ENCODE assay signal across 8 mouse cellular contexts in genomic region chr7:19507612-19507981, GRCm38 (mm10). TPM values are rescaled to one million over a fixed set of nuclear protein-coding genes. Genes with fewer than 3 reads are reported as not detected.
DNase-seq lines count a peak whose midpoint lies in the region; ATAC-seq and TF ChIP-seq lines count a peak whose summit lies in the region.

No protein-coding gene starts in this region.

- no peaks in the 10 kb centered on the region for H3K27me3 ChIP-seq in embryonic facial prominence, embryonic 10.5 days (replicated peaks; ENCODE audit: low read depth, poor library complexity, severe bottlenecking)
- no peaks in the 10 kb centered on the region for H3K27me3 ChIP-seq in neural tube, embryonic 13.5 days

- 5% methylated on average over 18 of the region's 18 CpGs for WGBS in embryonic facial prominence, embryonic 10.5 days
- WGBS in neural tube, embryonic 13.5 days = 5% methylated on average over 18 of the region's 18 CpGs

- peak overlapping the region; percentile 65 for H3K4me3 ChIP-seq in left cerebral cortex, adult 2 months
- peak overlapping the region; percentile 80 for H3K4me3 ChIP-seq in embryonic facial prominence, embryonic 10.5 days
- peak overlapping the region; percentile 61 for H3K4me3 ChIP-seq in neural tube, embryonic 13.5 days

- no peak overlapping the region; the same call in 1 of the 2 replicates for H3K27ac ChIP-seq in left cerebral cortex, adult 2 months
- H3K27ac ChIP-seq in embryonic facial prominence, embryonic 10.5 days (replicated peaks) = peak overlapping the region; percentile 93
- peak overlapping the region; percentile 78 for H3K27ac ChIP-seq in neural tube, embryonic 13.5 days (replicated peaks)

- peaks cover 9% of the 10 kb centered on the region; the same call in 1 of the 2 replicates for H3K36me3 ChIP-seq in embryonic facial prominence, embryonic 10.5 days (replicated peaks)
- H3K36me3 ChIP-seq in neural tube, embryonic 13.5 days = no peaks in the 10 kb centered on the region

- DNase-seq in left cerebral cortex, adult 2 months (ENCODE audit: extremely low spot score in 1 of 2, low spot score in 2 of 2) = no peak
- DNase-seq in left cerebral cortex, adult 11 months (ENCODE audit: low spot score) = no peak
- no peak for DNase-seq in embryonic facial prominence, embryonic 10.5 days (ENCODE audit: low spot score)
- peak; percentile 53 for DNase-seq in induced T-regulatory cell, adult 2 months (ENCODE audit: low read depth)
- no peak for DNase-seq in cerebellum, postnatal 14 days
- no peak for DNase-seq in cerebellum, adult 8-10 months
- no peak for DNase-seq in adrenal gland, postnatal 4 days (ENCODE audit: low spot score in 2 of 2)

- intact Hi-C loops in left cerebral cortex, adult 2 months (cut with DNase I) = loop anchor here (5.0 kb wide), 1 partner anchor 55 kb away; the partner anchor contains the start of gene Ppp1r37

- peak overlapping the region; percentile 84 for H3K4me2 ChIP-seq in neural tube, embryonic 13.5 days

- ATAC-seq in neural tube, embryonic 13.5 days (ENCODE audit: low read depth) = no peak

- no peak for TF ChIP-seq CTCF in left cerebral cortex, adult 2 months (IDR thresholded peaks at IDR 0.05)

- peaks cover 26% of the 10 kb centered on the region for H3K4me1 ChIP-seq in embryonic facial prominence, embryonic 10.5 days
- H3K4me1 ChIP-seq in neural tube, embryonic 13.5 days (replicated peaks) = peaks cover 25% of the 10 kb centered on the region

- H3K9ac ChIP-seq in neural tube, embryonic 13.5 days = peak overlapping the region; percentile 77

- H3K9me3 ChIP-seq in embryonic facial prominence, embryonic 10.5 days = no peaks in the 10 kb centered on the region
- H3K9me3 ChIP-seq in neural tube, embryonic 13.5 days = no peaks in the 10 kb centered on the region

RNA-seq across cellular contexts. Expression of gene Bloc1s3, which starts 0.6 kb away (rescaled TPM):
- total RNA-seq in left cerebral cortex, adult 2 months (2021) = 1 to 10 TPM; 6.7 to 7.9 TPM
- 1.9 TPM in 2 replicates for polyA plus RNA-seq in embryonic facial prominence, embryonic 10.5 days (2016; fragmentation: Nextera tagmentation; extraction: Ambion mirVana)
- 3.5 and 3.6 TPM in 2 replicates for polyA plus RNA-seq in neural tube, embryonic 13.5 days (2015; fragmentation: Nextera tagmentation; extraction: Ambion mirVana)
- total RNA-seq in adrenal gland, postnatal 4 days (2021) = 1 to 10 TPM; 7.7 to 8.1 TPM

RNA-seq across cellular contexts. Expression of gene Trappc6a, which starts 0.6 kb away (rescaled TPM):
- 10 to 100 TPM; 16.6 to 18.4 TPM for total RNA-seq in left cerebral cortex, adult 2 months (2021)
- 72.6 and 73.9 TPM in 2 replicates for polyA plus RNA-seq in embryonic facial prominence, embryonic 10.5 days (2016; fragmentation: Nextera tagmentation; extraction: Ambion mirVana)
- 46.4 and 49.0 TPM in 2 replicates for polyA plus RNA-seq in neural tube, embryonic 13.5 days (2015; fragmentation: Nextera tagmentation; extraction: Ambion mirVana)
- total RNA-seq in adrenal gland, postnatal 4 days (2021) = 10 to 100 TPM; 67.0 to 76.7 TPM

RNA-seq across cellular contexts. Expression of gene Nkpd1, which starts 10.0 kb away (rescaled TPM):
- total RNA-seq in left cerebral cortex, adult 2 months (2021) = under 1 TPM; 0.44 to 0.84 TPM
- 0.17 and 0.19 TPM in 2 replicates for polyA plus RNA-seq in embryonic facial prominence, embryonic 10.5 days (2016; fragmentation: Nextera tagmentation; extraction: Ambion mirVana)
- 0.14 TPM in 1 of 2 replicates, not detected in the other for polyA plus RNA-seq in neural tube, embryonic 13.5 days (2015; fragmentation: Nextera tagmentation; extraction: Ambion mirVana)
- total RNA-seq in adrenal gland, postnatal 4 days (2021) = under 1 TPM; 0.17 to 0.28 TPM

RNA-seq across cellular contexts. Expression of gene Exoc3l2, which starts 44.5 kb away (rescaled TPM):
- under 1 TPM; 0.26 to 0.36 TPM for total RNA-seq in left cerebral cortex, adult 2 months (2021)
- 1.2 and 1.3 TPM in 2 replicates for polyA plus RNA-seq in embryonic facial prominence, embryonic 10.5 days (2016; fragmentation: Nextera tagmentation; extraction: Ambion mirVana)
- polyA plus RNA-seq in neural tube, embryonic 13.5 days (2015; fragmentation: Nextera tagmentation; extraction: Ambion mirVana) = 0.32 and 0.52 TPM in 2 replicates
- total RNA-seq in adrenal gland, postnatal 4 days (2021) = 10 to 100 TPM; 26.7 to 28.7 TPM

RNA-seq across cellular contexts. Expression of gene Mark4, which starts 49.0 kb away (rescaled TPM):
- 10 to 100 TPM; 79.1 to 79.5 TPM for total RNA-seq in left cerebral cortex, adult 2 months (2021)
- polyA plus RNA-seq in embryonic facial prominence, embryonic 10.5 days (2016; fragmentation: Nextera tagmentation; extraction: Ambion mirVana) = 7.1 and 8.0 TPM in 2 replicates
- 14.9 and 16.1 TPM in 2 replicates for polyA plus RNA-seq in neural tube, embryonic 13.5 days (2015; fragmentation: Nextera tagmentation; extraction: Ambion mirVana)
- total RNA-seq in adrenal gland, postnatal 4 days (2021) = 10 to 100 TPM; 47.7 to 51.6 TPM
